Mouse (Mus musculus) ovary, postnatal 14 days (tissue): ENCODE measurements around the gene Megf8.
A peak's percentile ranks its signal among the peaks of the same experiment; 100 is the strongest.
"Not testable (repeated sequence)": the region's sequence is repeated elsewhere in the genome, so short reads cannot be mapped to it uniquely, and the experiment has no call there.

ENCODE experiments used
- DNase-seq: peaks from one replicate; pipeline ENCODE4 v3.0.0; 2022; ENCODE audit warnings: low spot score

The Megf8 gene

GRCm38 (mm10) chr7:25296945-25297453 is 20.0 kb upstream of the Megf8 start:
- no peak for DNase-seq

GRCm38 (mm10) chr7:25297454-25298325 is 19.3 kb upstream of the Megf8 start, which contains the start of gene Pafah1b3:
Gene Pafah1b3, minus strand, starts transcription at chr7:25297986.
- DNase-seq: peak; percentile 69

GRCm38 (mm10) chr7:25301063-25301462 is 15.9 kb upstream of the Megf8 start, which contains the start of gene Prr19:
Gene Prr19, plus strand, starts transcription at chr7:25301411.
- DNase-seq: no peak

GRCm38 (mm10) chr7:25303003-25303684 is 13.8 kb upstream of the Megf8 start:
- DNase-seq: no peak

GRCm38 (mm10) chr7:25303685-25304006 is 13.3 kb upstream of the Megf8 start:
- no peak for DNase-seq

GRCm38 (mm10) chr7:25305481-25305880 is 11.5 kb upstream of the Megf8 start:
- DNase-seq: no peak

GRCm38 (mm10) chr7:25305956-25306613 is 10.9 kb upstream of the Megf8 start, which contains the start of gene Tmem145:
Gene Tmem145, plus strand, starts transcription at chr7:25306106.
- no peak for DNase-seq

GRCm38 (mm10) chr7:25306614-25306996 is 10.4 kb upstream of the Megf8 start:
- DNase-seq: no peak

GRCm38 (mm10) chr7:25308702-25309318 is 8.2 kb upstream of the Megf8 start:
- no peak for DNase-seq

GRCm38 (mm10) chr7:25309425-25309824 is 7.5 kb upstream of the Megf8 start:
- no peak for DNase-seq

GRCm38 (mm10) chr7:25311193-25311592 is 5.8 kb upstream of the Megf8 start:
- DNase-seq: no peak

GRCm38 (mm10) chr7:25313325-25313724 is 3.6 kb upstream of the Megf8 start:
- no peak for DNase-seq

GRCm38 (mm10) chr7:25314606-25315305 is 2.2 kb upstream of the Megf8 start:
- DNase-seq: no peak

- peak; percentile 31 for DNase-seq
These were observed 1.5 kb upstream of the Megf8 start for GRCm38 (mm10) chr7:25315306-25316041.

GRCm38 (mm10) chr7:25317446-25317999 is 559 bp downstream of the Megf8 start:
- no peak for DNase-seq

GRCm38 (mm10) chr7:25322058-25322484 is 5.1 kb downstream of the Megf8 start:
- peak; percentile 53 for DNase-seq

- DNase-seq: no peak
These were observed 6.3 kb downstream of the Megf8 start for GRCm38 (mm10) chr7:25323219-25323618.

GRCm38 (mm10) chr7:25325431-25325830 is 8.5 kb downstream of the Megf8 start:
- DNase-seq: not testable (repeated sequence)

GRCm38 (mm10) chr7:25326233-25326632 is 9.3 kb downstream of the Megf8 start:
- DNase-seq: no peak

GRCm38 (mm10) chr7:25333596-25334307 is 16.8 kb downstream of the Megf8 start:
- DNase-seq: peak; percentile 52
